Mouse (Mus musculus): ENCODE results near the gene Cdk9.

Gene Cdk9

DNA sequence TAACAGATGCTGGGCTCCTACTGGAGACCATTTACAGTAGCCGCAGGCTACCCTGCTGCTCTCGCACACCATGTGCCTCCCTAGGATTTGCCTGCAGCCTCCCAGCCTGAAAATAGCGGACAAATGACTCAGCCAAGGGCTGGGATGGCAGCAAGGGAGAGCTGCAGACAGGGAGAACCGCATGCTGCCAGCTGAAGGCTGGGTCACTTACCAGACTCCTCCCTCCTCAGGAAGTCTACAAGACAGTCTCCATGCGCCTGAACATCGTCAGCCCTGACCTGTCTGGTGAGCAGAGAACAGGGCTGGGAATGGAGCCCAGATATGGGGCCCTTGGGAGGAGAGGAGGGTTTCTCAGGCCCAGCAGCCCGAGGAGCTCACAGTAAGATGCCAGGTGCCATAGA, 32.8 kb downstream of the Cdk9 start:
- no peak for DNase-seq (ENCODE audit: low read depth, low spot score)

DNA sequence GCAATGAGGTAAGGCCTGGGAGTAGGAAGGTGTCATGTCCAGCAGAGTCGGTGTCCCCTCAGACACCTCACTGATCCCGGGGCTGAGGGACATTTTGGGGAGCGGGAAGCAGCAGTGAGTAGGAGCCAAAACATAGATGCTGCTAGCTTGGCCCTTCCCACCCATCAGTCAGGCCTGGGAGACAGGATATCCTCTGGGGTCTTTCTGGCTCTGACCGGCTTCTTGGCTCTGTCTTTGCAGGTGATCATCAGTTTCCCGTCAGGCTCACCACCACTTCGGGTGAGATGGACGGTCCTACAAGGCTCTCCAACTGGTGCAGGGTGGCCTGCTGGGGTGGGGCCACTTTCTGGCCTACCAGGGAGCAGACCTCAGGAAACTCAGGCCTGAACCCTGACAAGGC, 35.2 kb downstream of the Cdk9 start:
- no peak for DNase-seq (ENCODE audit: low read depth, low spot score)

DNA sequence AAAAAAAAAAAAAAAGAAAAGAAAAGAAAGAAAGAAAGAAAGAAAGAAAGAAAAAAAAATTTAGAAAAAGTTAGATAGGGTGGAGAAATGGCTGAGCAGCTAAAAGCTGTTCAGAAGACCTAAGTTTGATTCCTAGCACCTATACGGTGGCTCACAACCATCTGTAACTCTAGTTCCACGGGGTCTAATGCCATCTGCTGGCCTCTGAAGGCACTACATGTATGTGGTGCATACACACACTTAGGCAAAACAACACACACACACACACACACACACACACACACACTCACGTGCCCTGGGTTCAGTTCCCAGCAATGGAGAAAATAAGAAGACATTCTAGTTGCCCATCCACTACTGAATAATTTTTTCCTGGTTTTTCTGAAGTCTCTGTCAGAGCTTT, 36.1 kb downstream of the Cdk9 start:
- DNase-seq (ENCODE audit: low read depth, low spot score), result no peak

DNA sequence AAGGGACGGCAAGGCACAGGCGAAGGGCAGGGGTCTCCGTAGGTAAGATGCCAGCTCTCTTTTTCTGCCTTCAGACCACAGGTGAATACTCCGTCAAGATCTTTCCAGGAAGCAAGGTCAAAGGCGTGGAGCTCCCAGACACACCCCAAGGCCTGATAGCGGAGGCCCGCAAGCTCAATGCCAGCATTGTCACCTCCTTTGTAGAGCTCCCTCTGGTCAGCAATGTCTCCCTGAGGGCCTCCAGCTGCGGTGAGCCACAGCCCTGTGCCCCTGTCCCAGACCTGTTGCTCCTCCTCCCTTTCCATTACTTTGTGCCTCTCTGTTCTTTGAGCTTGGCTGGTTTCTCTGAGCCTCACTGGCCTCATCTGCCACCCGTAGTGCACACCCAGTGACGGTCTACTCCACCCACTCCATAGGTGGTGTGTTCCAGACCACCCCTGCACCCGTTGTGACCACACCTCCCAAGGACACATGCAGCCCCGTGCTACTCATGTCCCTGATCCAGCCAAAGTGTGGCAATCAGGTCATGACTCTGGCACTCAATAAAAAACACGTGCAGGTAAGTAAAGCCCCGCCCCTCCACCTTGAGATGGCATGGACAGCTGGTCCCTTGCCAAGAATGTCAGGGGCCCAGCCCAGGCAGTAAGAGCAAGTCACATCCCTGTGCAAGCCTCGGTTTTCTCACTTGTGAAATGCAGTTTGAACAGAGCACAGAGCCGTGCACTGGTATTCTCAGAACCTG, 39.5 kb downstream of the Cdk9 start:
- no peak for DNase-seq (ENCODE audit: low read depth, low spot score)

- DNase-seq (ENCODE audit: low read depth, low spot score), result no peak
Observed at GRCm38 (mm10) chr2:32671907-32672595, 40.8 kb downstream of the Cdk9 start.

DNA sequence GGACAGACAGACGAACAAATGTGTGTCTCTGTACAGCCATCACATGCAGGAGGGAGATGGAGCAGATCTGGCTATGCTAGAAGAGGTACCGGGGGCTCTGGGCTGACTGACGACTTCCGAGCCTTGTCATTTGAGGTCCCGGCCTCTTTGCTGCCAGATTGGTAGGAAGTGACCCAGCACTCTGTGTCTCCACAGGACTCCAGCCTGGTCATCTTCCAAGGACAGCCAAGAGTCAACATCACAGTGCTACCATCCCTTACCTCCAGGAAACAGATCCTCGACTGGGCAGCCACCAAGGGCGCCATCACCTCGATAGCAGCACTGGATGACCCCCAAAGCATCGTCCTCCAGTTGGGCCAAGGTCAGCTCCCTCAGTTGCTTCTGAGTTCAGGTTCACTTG, 41.7 kb downstream of the Cdk9 start:
- DNase-seq (ENCODE audit: low read depth, low spot score), result no peak

DNA sequence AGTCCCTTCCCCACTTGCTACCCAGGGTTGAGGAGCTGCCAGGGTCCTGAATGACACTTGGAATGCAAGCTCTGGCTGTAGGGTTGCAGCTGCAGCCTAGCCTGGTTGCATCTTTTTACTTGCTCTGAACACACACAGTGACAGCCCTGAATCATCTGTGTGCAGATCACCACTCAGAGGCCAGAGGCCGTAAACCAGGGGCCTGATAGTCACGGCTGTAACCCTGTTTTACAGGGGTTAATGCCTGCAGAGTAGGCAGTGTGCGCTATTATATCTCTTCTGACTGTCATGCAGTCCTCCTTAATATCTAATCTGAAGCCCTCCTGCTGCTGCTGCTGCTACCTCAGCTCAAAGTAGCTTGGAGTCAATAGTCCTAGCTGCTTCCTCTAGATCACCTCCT, 43.0 kb downstream of the Cdk9 start:
- DNase-seq (ENCODE audit: low read depth, low spot score), result no peak

- no peak for DNase-seq (ENCODE audit: low read depth, low spot score)
Observed at GRCm38 (mm10) chr2:32668176-32668575, 44.7 kb downstream of the Cdk9 start.

- DNase-seq (ENCODE audit: low read depth, low spot score), result no peak
Observed at GRCm38 (mm10) chr2:32667775-32668174, 45.1 kb downstream of the Cdk9 start.

DNA sequence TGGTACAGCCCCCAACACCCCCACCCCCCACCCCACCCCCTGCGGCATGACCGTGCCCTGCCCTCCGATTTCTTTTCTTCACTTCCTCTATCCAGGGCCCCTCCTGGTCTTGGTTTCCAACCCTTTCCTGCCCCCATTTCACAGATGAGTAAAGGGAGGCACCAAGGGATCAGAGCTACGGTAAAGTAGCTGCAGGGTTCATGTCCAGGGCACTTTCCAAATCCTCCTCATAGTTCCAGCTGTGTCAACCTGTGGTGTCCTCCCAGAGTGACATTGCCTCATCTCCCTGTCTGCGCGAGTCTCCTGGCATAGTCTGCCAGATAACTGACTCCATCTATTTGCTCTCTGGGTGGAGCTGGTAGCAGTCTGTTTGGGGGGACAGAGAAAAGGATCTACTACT, 47.0 kb downstream of the Cdk9 start:
- DNase-seq (ENCODE audit: low read depth, low spot score), result no peak

DNA sequence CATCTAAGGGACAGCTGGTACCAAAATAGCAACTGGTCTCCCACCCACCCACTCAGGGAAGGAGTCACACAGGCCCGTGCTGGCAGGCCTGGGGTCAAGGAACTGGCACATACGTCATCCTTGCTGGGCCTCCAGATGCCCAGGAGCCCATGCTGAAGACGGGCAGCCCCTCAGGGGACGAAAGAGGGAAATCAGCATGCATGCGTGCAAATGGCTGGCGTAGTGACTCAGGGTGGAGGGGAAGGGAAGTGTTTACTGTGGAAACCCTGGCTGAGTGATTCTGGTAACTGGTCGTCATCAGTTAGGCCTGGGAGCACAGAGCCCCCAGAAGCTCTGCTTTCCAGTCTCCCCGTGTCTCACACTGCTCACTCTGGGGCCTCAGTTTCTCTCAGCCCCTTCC, 47.5 kb downstream of the Cdk9 start:
- no peak for DNase-seq (ENCODE audit: low read depth, low spot score)

DNA sequence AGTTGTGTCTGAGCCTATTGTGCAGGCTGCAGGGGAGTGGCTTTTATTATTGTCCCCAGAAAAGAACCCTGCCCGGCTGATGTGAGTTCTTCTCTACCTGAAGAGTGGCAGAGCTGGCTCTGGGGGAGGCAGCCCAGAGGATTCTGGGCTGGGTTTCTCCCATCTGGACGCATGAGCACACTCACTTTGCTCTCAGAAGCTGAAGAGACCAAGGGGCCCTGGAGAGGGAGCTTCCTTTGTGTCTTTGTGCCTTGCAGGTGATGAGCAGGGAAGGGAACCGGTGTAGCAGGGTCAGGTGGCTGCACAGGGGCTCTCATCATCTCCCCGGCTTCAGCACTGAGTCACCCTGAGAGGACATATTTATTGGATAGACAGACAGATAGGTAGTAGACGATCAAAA, 50.6 kb downstream of the Cdk9 start:
- DNase-seq (ENCODE audit: low read depth, low spot score), result no peak

- no peak for DNase-seq (ENCODE audit: low read depth, low spot score)
Observed at GRCm38 (mm10) chr2:32661509-32662107, 51.3 kb downstream of the Cdk9 start.

- DNase-seq (ENCODE audit: low read depth, low spot score), result no peak
Observed at GRCm38 (mm10) chr2:32658873-32659272, 54.0 kb downstream of the Cdk9 start.

DNA sequence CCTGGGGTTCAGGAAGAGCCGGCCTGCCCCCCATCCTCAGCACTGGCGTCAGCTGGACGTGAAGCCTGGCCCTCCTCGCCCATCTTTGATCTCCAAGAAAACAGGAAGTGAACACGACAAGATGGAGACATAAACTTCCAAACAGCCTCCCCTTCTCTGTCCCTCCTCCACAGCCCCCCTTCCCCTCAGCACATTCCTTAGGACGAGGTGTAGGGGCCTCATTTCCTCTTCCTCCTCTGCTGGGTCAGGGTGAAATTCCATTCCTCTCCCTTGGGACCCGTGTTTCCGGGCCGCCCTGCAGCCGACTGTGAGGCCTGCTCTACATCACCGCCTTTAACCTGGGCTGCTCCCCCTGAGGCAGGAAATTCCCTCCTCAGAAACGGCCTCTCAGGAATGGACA, 57.0 kb downstream of the Cdk9 start:
- no peak for DNase-seq (ENCODE audit: low read depth, low spot score)

Data from brain, embryonic 18.5 days (tissue).